Comparison of ENCODE assay signal across 13 mouse cellular contexts in genomic region chr4:151983043-151983442, GRCm38 (mm10). TPM values are rescaled to one million over a fixed set of nuclear protein-coding genes. Genes with fewer than 3 reads are reported as not detected.
DNase-seq lines count a peak whose midpoint lies in the region; ATAC-seq and TF ChIP-seq lines count a peak whose summit lies in the region.
"Had no signal": no experiment of that assay in that cellular context is flagged by ENCODE, and none has a peak within 500 bp of the region (broad histone marks: within the 10 kb centered on the region; RNA-seq: fewer than 3 reads in every experiment).

No protein-coding gene starts in this region.

- H3K4me3 ChIP-seq in heart, embryonic 14.5 days (ENCODE audit: control insufficient read depth in 1 of 2, insufficient read depth in 1 of 2, low read depth in 1 of 2, low read length in 2 of 2): peak overlapping the region in 1 of 2 experiments; percentile 7; a peak in 1 of 4 replicates
- no peak overlapping the region for H3K4me3 ChIP-seq in heart, adult 2 months
- no peak overlapping the region for H3K4me3 ChIP-seq in midbrain, embryonic 10.5 days
- H3K4me3 ChIP-seq in midbrain, embryonic 16.5 days (ENCODE audit: low read depth, low read length): no peak overlapping the region
- H3K4me3 ChIP-seq in myocyte: peak overlapping the region; percentile 46
- no peak overlapping the region for H3K4me3 ChIP-seq in cerebellum, adult 2 months (replicated peaks; ENCODE audit: insufficient read depth, low read depth, low read length)
- H3K4me3 ChIP-seq in hindbrain, embryonic 12.5 days: no peak overlapping the region
- H3K4me3 ChIP-seq: neural tube, embryonic 12.5 days had no signal

- H3K27me3 ChIP-seq in heart, embryonic 14.5 days (ENCODE audit: control insufficient read depth, insufficient read depth, low read length): no peaks in the 10 kb centered on the region
- no peaks in the 10 kb centered on the region for H3K27me3 ChIP-seq in heart, adult 2 months (ENCODE audit: control insufficient read depth, insufficient read depth, low read length)
- H3K27me3 ChIP-seq in midbrain, embryonic 10.5 days (ENCODE audit: low read depth, poor library complexity, severe bottlenecking): no peaks in the 10 kb centered on the region
- no peaks in the 10 kb centered on the region for H3K27me3 ChIP-seq in midbrain, embryonic 16.5 days (ENCODE audit: control insufficient read depth, insufficient read depth, low read depth, low read length)
- no peaks in the 10 kb centered on the region for H3K27me3 ChIP-seq in myocyte (ENCODE audit: control insufficient read depth, insufficient read depth, insufficient read length)
- H3K27me3 ChIP-seq in cerebellum, adult 2 months (ENCODE audit: control insufficient read depth, insufficient read depth, low read length): no peaks in the 10 kb centered on the region
- no peaks in the 10 kb centered on the region for H3K27me3 ChIP-seq in hindbrain, embryonic 12.5 days
- H3K27me3 ChIP-seq: neural tube, embryonic 12.5 days had no signal

- TF ChIP-seq EP300 in heart, adult 2 months (IDR thresholded peaks at IDR 0.05; ENCODE audit: insufficient read depth, low read depth, low read length): no peak

- no peak for TF ChIP-seq CTCF in heart, adult 2 months (IDR thresholded peaks at IDR 0.05)
- TF ChIP-seq CTCF in cerebellum, adult 2 months (IDR thresholded peaks at IDR 0.05; ENCODE audit: borderline replicate concordance, insufficient read depth, low read depth, low read length): no peak

- TF ChIP-seq POLR2A in heart, adult 2 months (IDR thresholded peaks at IDR 0.05; ENCODE audit: insufficient read depth, low read depth, low read length): no peak
- no peak for TF ChIP-seq POLR2A in myocyte (IDR thresholded peaks at IDR 0.05; ENCODE audit: insufficient read length, low read depth)
- TF ChIP-seq POLR2A in cerebellum, adult 2 months (IDR thresholded peaks at IDR 0.05; ENCODE audit: borderline replicate concordance, insufficient read depth, low read length): no peak

- peak overlapping the region; percentile 0; the same call in 1 of the 2 replicates for H3K4me2 ChIP-seq in heart, embryonic 14.5 days (ENCODE audit: low read length)
- H3K4me2 ChIP-seq in midbrain, embryonic 16.5 days (ENCODE audit: low read length): no peak overlapping the region
- H3K4me2 ChIP-seq in myocyte (ENCODE audit: low read depth): peak overlapping the region; percentile 71
- H3K4me2 ChIP-seq in hindbrain, embryonic 12.5 days (replicated peaks): no peak overlapping the region
- H3K4me2 ChIP-seq: neural tube, embryonic 12.5 days had no signal

- no peak for DNase-seq in heart, adult 2 months
- DNase-seq in midbrain, embryonic 10.5 days (ENCODE audit: low spot score): no peak
- DNase-seq in induced T-regulatory cell, adult 2 months (ENCODE audit: low read depth): peak; percentile 3
- no peak for DNase-seq in cerebellum, adult 2 months
- DNase-seq: heart, adult 18-20 months; lung, adult 2 months; thymus, postnatal 4 days had no signal

- H3K36me3 ChIP-seq in heart, embryonic 14.5 days (ENCODE audit: control insufficient read depth, insufficient read depth, low read length): peaks cover 53% of the 10 kb centered on the region
- H3K36me3 ChIP-seq in heart, adult 2 months (ENCODE audit: control insufficient read depth, insufficient read depth, low read length): no peaks in the 10 kb centered on the region
- H3K36me3 ChIP-seq in midbrain, embryonic 10.5 days: peaks cover 81% of the 10 kb centered on the region
- peaks cover 9% of the 10 kb centered on the region for H3K36me3 ChIP-seq in midbrain, embryonic 16.5 days (ENCODE audit: control insufficient read depth, insufficient read depth, low read length)
- peaks cover 7% of the 10 kb centered on the region for H3K36me3 ChIP-seq in myocyte (ENCODE audit: control insufficient read depth, insufficient read depth)
- H3K36me3 ChIP-seq in hindbrain, embryonic 12.5 days: peaks cover 34% of the 10 kb centered on the region

- H3ac ChIP-seq in myocyte (ENCODE audit: control insufficient read depth, insufficient read length): peak overlapping the region; percentile 41

- H3K27ac ChIP-seq in heart, embryonic 14.5 days (replicated peaks in 1 of 2; ENCODE audit: control insufficient read depth in 1 of 2, insufficient read depth in 1 of 2, low read depth in 2 of 2, low read length in 2 of 2): no peak overlapping the region
- no peak overlapping the region for H3K27ac ChIP-seq in heart, adult 2 months
- H3K27ac ChIP-seq in midbrain, embryonic 10.5 days (replicated peaks): peak overlapping the region; percentile 68
- H3K27ac ChIP-seq in midbrain, embryonic 16.5 days (ENCODE audit: low read length): no peak overlapping the region
- H3K27ac ChIP-seq in cerebellum, adult 2 months (ENCODE audit: insufficient read depth, low read length): no peak overlapping the region
- H3K27ac ChIP-seq in hindbrain, embryonic 12.5 days: no peak overlapping the region
- H3K27ac ChIP-seq: neural tube, embryonic 12.5 days had no signal

- H3K9me3 ChIP-seq in heart, embryonic 14.5 days (ENCODE audit: control insufficient read depth, low read length): no peaks in the 10 kb centered on the region
- no peaks in the 10 kb centered on the region for H3K9me3 ChIP-seq in midbrain, embryonic 10.5 days (replicated peaks)
- H3K9me3 ChIP-seq in midbrain, embryonic 16.5 days (replicated peaks; ENCODE audit: control insufficient read depth, low read length, poor library complexity, severe bottlenecking): no peaks in the 10 kb centered on the region
- H3K9me3 ChIP-seq in hindbrain, embryonic 12.5 days (replicated peaks): no peaks in the 10 kb centered on the region
- H3K9me3 ChIP-seq: neural tube, embryonic 12.5 days had no signal

- H3K4me1 ChIP-seq in heart, embryonic 14.5 days (ENCODE audit: control insufficient read depth in 2 of 2, insufficient read depth in 2 of 2, low read length in 2 of 2): peaks cover 8 to 21% of the 10 kb centered on the region in 2 experiments; a peak in 2 of 4 replicates
- H3K4me1 ChIP-seq in heart, adult 2 months (ENCODE audit: control insufficient read depth, insufficient read depth, low read length): peaks cover 8% of the 10 kb centered on the region
- H3K4me1 ChIP-seq in midbrain, embryonic 10.5 days: peaks cover 45% of the 10 kb centered on the region
- peaks cover 14% of the 10 kb centered on the region for H3K4me1 ChIP-seq in midbrain, embryonic 16.5 days (ENCODE audit: control insufficient read depth, insufficient read depth, low read length)
- H3K4me1 ChIP-seq in cerebellum, adult 2 months (ENCODE audit: control insufficient read depth, insufficient read depth, low read length): peaks cover 23% of the 10 kb centered on the region
- peaks cover 29% of the 10 kb centered on the region for H3K4me1 ChIP-seq in hindbrain, embryonic 12.5 days

- ATAC-seq in heart, embryonic 14.5 days (ENCODE audit: insufficient number of reproducible peaks, insufficient read depth, low FRiP score, low read depth): no peak
- ATAC-seq in midbrain, embryonic 16.5 days: no peak
- ATAC-seq in hindbrain, embryonic 12.5 days (ENCODE audit: low FRiP score): no peak
- ATAC-seq: activated CD4-positive, CD25-positive, alpha-beta regulatory T cell, adult 4 months had no signal

- intact Hi-C loops in heart, adult 2 months (cut with DNase I): loop anchor here (2.0 kb wide), 1 partner anchor 20 kb away; no protein-coding TSS in a partner anchor

- H3K79me2 ChIP-seq in heart, adult 2 months (replicated peaks; ENCODE audit: control insufficient read depth, insufficient read depth, low read length): no peaks in the 10 kb centered on the region
- peaks cover 11% of the 10 kb centered on the region for H3K79me2 ChIP-seq in myocyte (ENCODE audit: control insufficient read depth, insufficient read depth)

- WGBS in heart, embryonic 14.5 days: 55% methylated on average over 17 of the region's 17 CpGs
- WGBS in heart, adult 2 months: 72% methylated on average over 17 of the region's 17 CpGs
- 62% methylated on average over 17 of the region's 17 CpGs for WGBS in midbrain, embryonic 10.5 days
- 62% methylated on average over 17 of the region's 17 CpGs for WGBS in midbrain, embryonic 16.5 days
- 61% methylated on average over 17 of the region's 17 CpGs for WGBS in cerebellum, adult 2 months
- 55% methylated on average over 17 of the region's 17 CpGs for WGBS in hindbrain, embryonic 12.5 days

- H3K9ac ChIP-seq in heart, embryonic 14.5 days (ENCODE audit: low read length): 0 out of 2 replicates have a peak overlapping the region, but pooled peaks have one; percentile 34
- H3K9ac ChIP-seq in heart, adult 2 months (ENCODE audit: low read depth, low read length): no peak overlapping the region
- no peak overlapping the region for H3K9ac ChIP-seq in midbrain, embryonic 16.5 days (ENCODE audit: low read depth, low read length)
- no peak overlapping the region for H3K9ac ChIP-seq in hindbrain, embryonic 12.5 days
- H3K9ac ChIP-seq: neural tube, embryonic 12.5 days had no signal

RNA-seq across cellular contexts. Expression of gene Thap3, which starts 5.8 kb away (rescaled TPM):
- polyA plus RNA-seq in heart, embryonic 14.5 days (2014; fragmentation: Nextera tagmentation; extraction: Ambion mirVana): 24.0 and 26.5 TPM in 2 replicates
- 10 to 100 TPM; 12.0 to 13.5 TPM for total RNA-seq in heart, adult 2 months (2021)
- 20.8 and 27.6 TPM in 2 replicates for polyA plus RNA-seq in heart, adult 2 months (2012; rRNA removed)
- 32.1 and 36.2 TPM in 2 replicates for polyA plus RNA-seq in midbrain, embryonic 10.5 days (2016; fragmentation: Nextera tagmentation; extraction: Ambion mirVana)
- 30.9 and 33.9 TPM in 2 replicates for polyA plus RNA-seq in midbrain, embryonic 16.5 days (2015; fragmentation: Nextera tagmentation; extraction: Ambion mirVana)
- 46.4 TPM for polyA plus RNA-seq in myocyte (2012; fragmentation: generic; extraction: Trizol)
- 42.7 and 43.3 TPM in 2 replicates for polyA plus RNA-seq in cerebellum, adult 2 months (2012; rRNA removed)
- 31.7 and 37.0 TPM in 2 replicates for polyA plus RNA-seq in hindbrain, embryonic 12.5 days (2016; fragmentation: Nextera tagmentation; extraction: Ambion mirVana)

RNA-seq across cellular contexts. Expression of gene Phf13, which starts 13.0 kb away (rescaled TPM):
- 14.6 and 14.8 TPM in 2 replicates for polyA plus RNA-seq in heart, embryonic 14.5 days (2014; fragmentation: Nextera tagmentation; extraction: Ambion mirVana)
- 1 to 10 TPM; 4.5 to 4.8 TPM for total RNA-seq in heart, adult 2 months (2021)
- 3.0 and 3.7 TPM in 2 replicates for polyA plus RNA-seq in heart, adult 2 months (2012; rRNA removed)
- 23.9 and 30.4 TPM in 2 replicates for polyA plus RNA-seq in midbrain, embryonic 10.5 days (2016; fragmentation: Nextera tagmentation; extraction: Ambion mirVana)
- polyA plus RNA-seq in midbrain, embryonic 16.5 days (2015; fragmentation: Nextera tagmentation; extraction: Ambion mirVana): 21.2 and 24.4 TPM in 2 replicates
- polyA plus RNA-seq in myocyte (2012; fragmentation: generic; extraction: Trizol): 13.5 TPM
- 7.3 and 8.3 TPM in 2 replicates for polyA plus RNA-seq in cerebellum, adult 2 months (2012; rRNA removed)
- polyA plus RNA-seq in hindbrain, embryonic 12.5 days (2016; fragmentation: Nextera tagmentation; extraction: Ambion mirVana): 29.2 and 29.7 TPM in 2 replicates

RNA-seq across cellular contexts. Expression of gene Klhl21, which starts 25.6 kb away (rescaled TPM):
- 17.8 and 19.3 TPM in 2 replicates for polyA plus RNA-seq in heart, embryonic 14.5 days (2014; fragmentation: Nextera tagmentation; extraction: Ambion mirVana)
- 10 to 100 TPM; 69.9 to 93.5 TPM for total RNA-seq in heart, adult 2 months (2021)
- polyA plus RNA-seq in heart, adult 2 months (2012; rRNA removed): 50.4 and 56.2 TPM in 2 replicates
- 6.9 and 8.5 TPM in 2 replicates for polyA plus RNA-seq in midbrain, embryonic 10.5 days (2016; fragmentation: Nextera tagmentation; extraction: Ambion mirVana)
- 3.0 and 3.4 TPM in 2 replicates for polyA plus RNA-seq in midbrain, embryonic 16.5 days (2015; fragmentation: Nextera tagmentation; extraction: Ambion mirVana)
- 25.8 TPM for polyA plus RNA-seq in myocyte (2012; fragmentation: generic; extraction: Trizol)
- 14.5 and 14.7 TPM in 2 replicates for polyA plus RNA-seq in cerebellum, adult 2 months (2012; rRNA removed)
- 8.0 and 8.2 TPM in 2 replicates for polyA plus RNA-seq in hindbrain, embryonic 12.5 days (2016; fragmentation: Nextera tagmentation; extraction: Ambion mirVana)

RNA-seq across cellular contexts. Expression of gene Zbtb48, which starts 44.4 kb away (rescaled TPM):
- 11.5 and 15.8 TPM in 2 replicates for polyA plus RNA-seq in heart, embryonic 14.5 days (2014; fragmentation: Nextera tagmentation; extraction: Ambion mirVana)
- 1 to 10 TPM; 4.3 to 5.6 TPM for total RNA-seq in heart, adult 2 months (2021)
- 5.0 and 8.8 TPM in 2 replicates for polyA plus RNA-seq in heart, adult 2 months (2012; rRNA removed)
- polyA plus RNA-seq in midbrain, embryonic 10.5 days (2016; fragmentation: Nextera tagmentation; extraction: Ambion mirVana): 18.7 and 25.6 TPM in 2 replicates
- polyA plus RNA-seq in midbrain, embryonic 16.5 days (2015; fragmentation: Nextera tagmentation; extraction: Ambion mirVana): 19.3 and 21.5 TPM in 2 replicates
- polyA plus RNA-seq in myocyte (2012; fragmentation: generic; extraction: Trizol): 7.2 TPM
- polyA plus RNA-seq in cerebellum, adult 2 months (2012; rRNA removed): 20.1 and 24.3 TPM in 2 replicates
- 20.4 and 25.2 TPM in 2 replicates for polyA plus RNA-seq in hindbrain, embryonic 12.5 days (2016; fragmentation: Nextera tagmentation; extraction: Ambion mirVana)

RNA-seq across cellular contexts. Expression of gene Dnajc11, which starts 49.6 kb away (rescaled TPM):
- 51.8 and 54.6 TPM in 2 replicates for polyA plus RNA-seq in heart, embryonic 14.5 days (2014; fragmentation: Nextera tagmentation; extraction: Ambion mirVana)
- total RNA-seq in heart, adult 2 months (2021): 10 to 100 TPM; 71.0 to 84.3 TPM
- polyA plus RNA-seq in heart, adult 2 months (2012; rRNA removed): 55.9 and 66.9 TPM in 2 replicates
- 107 and 108 TPM in 2 replicates for polyA plus RNA-seq in midbrain, embryonic 10.5 days (2016; fragmentation: Nextera tagmentation; extraction: Ambion mirVana)
- 81.3 and 81.6 TPM in 2 replicates for polyA plus RNA-seq in midbrain, embryonic 16.5 days (2015; fragmentation: Nextera tagmentation; extraction: Ambion mirVana)
- 45.5 TPM for polyA plus RNA-seq in myocyte (2012; fragmentation: generic; extraction: Trizol)
- 73.2 and 77.0 TPM in 2 replicates for polyA plus RNA-seq in cerebellum, adult 2 months (2012; rRNA removed)
- polyA plus RNA-seq in hindbrain, embryonic 12.5 days (2016; fragmentation: Nextera tagmentation; extraction: Ambion mirVana): 82.8 and 83.2 TPM in 2 replicates

Comparison
In these comparisons a context has a peak if more than half of its experiments do, and no peak if none do; other contexts are left out.
1. H3K4me2 ChIP-seq: peak in heart, embryonic 14.5 days (single experiment) and myocyte (single experiment); none in midbrain, embryonic 16.5 days (single experiment) and hindbrain, embryonic 12.5 days (single experiment).